Mouse (Mus musculus) urinary bladder, postnatal 10 days (tissue): ENCODE results near the gene Mfsd13b.
A peak's percentile ranks its signal among the peaks of the same experiment; 100 is the strongest.
"Not testable (repeated sequence)": the region's sequence is repeated elsewhere in the genome, so short reads cannot be mapped to it uniquely, and the experiment has no call there.

ENCODE experiments used
- DNase-seq: peaks from one replicate; pipeline ENCODE4 v3.0.0; 2022; ENCODE audit warnings: low spot score

Mfsd13b gene

GRCm38 (mm10) chr7:120991191-120991590 lies 8.9 kb downstream of the Mfsd13b start:
- DNase-seq = no peak

GRCm38 (mm10) chr7:120999021-120999530 lies 16.8 kb downstream of the Mfsd13b start:
- no peak for DNase-seq

GRCm38 (mm10) chr7:121000065-121000822 lies 17.9 kb downstream of the Mfsd13b start:
- DNase-seq = no peak

- DNase-seq = no peak
Measured at GRCm38 (mm10) chr7:121001879-121002278, 19.6 kb downstream of the Mfsd13b start.

GRCm38 (mm10) chr7:121002407-121002928 lies 20.2 kb downstream of the Mfsd13b start:
- DNase-seq = no peak

- no peak for DNase-seq
Measured at GRCm38 (mm10) chr7:121003793-121004418, 21.6 kb downstream of the Mfsd13b start.

- no peak for DNase-seq
Measured at GRCm38 (mm10) chr7:121011794-121012689, 29.7 kb downstream of the Mfsd13b start.

GRCm38 (mm10) chr7:121014486-121014885 lies 32.2 kb downstream of the Mfsd13b start:
- DNase-seq = no peak

GRCm38 (mm10) chr7:121018778-121019177 lies 36.5 kb downstream of the Mfsd13b start:
- no peak for DNase-seq

GRCm38 (mm10) chr7:121020277-121020676 lies 38.0 kb downstream of the Mfsd13b start:
- DNase-seq = no peak

GRCm38 (mm10) chr7:121025221-121026008 lies 43.1 kb downstream of the Mfsd13b start:
- DNase-seq = no peak

- DNase-seq = no peak
Measured at GRCm38 (mm10) chr7:121026300-121026699, 44.0 kb downstream of the Mfsd13b start.

- DNase-seq = not testable (repeated sequence)
Measured at GRCm38 (mm10) chr7:121029947-121030346, 47.6 kb downstream of the Mfsd13b start.

GRCm38 (mm10) chr7:121033856-121034652 lies 51.7 kb downstream of the Mfsd13b start, which contains the start of gene Mettl9:
Gene Mettl9, plus strand, starts transcription at chr7:121034445.
- DNase-seq = peak; percentile 86

- DNase-seq = peak; percentile 15
Measured at GRCm38 (mm10) chr7:121034701-121035141, 52.4 kb downstream of the Mfsd13b start.

- no peak for DNase-seq
Measured at GRCm38 (mm10) chr7:121035161-121035721, 52.9 kb downstream of the Mfsd13b start.

GRCm38 (mm10) chr7:121040595-121040994 lies 58.3 kb downstream of the Mfsd13b start:
- DNase-seq = no peak

- no peak for DNase-seq
Measured at GRCm38 (mm10) chr7:121041989-121042388, 59.7 kb downstream of the Mfsd13b start.

- DNase-seq = no peak
Measured at GRCm38 (mm10) chr7:121043004-121043403, 60.7 kb downstream of the Mfsd13b start.

GRCm38 (mm10) chr7:121043510-121043909 lies 61.2 kb downstream of the Mfsd13b start:
- no peak for DNase-seq
